Mouse (Mus musculus) heart, postnatal 0 days (tissue): ENCODE data around the gene Hist1h2br. TPM values are rescaled to one million over a fixed set of nuclear protein-coding genes. Genes with fewer than 3 reads are reported as not detected.
"Not testable (repeated sequence)": the region's sequence is repeated elsewhere in the genome, so short reads cannot be mapped to it uniquely, and the experiment has no call there.

ENCODE experiments used
- ATAC-seq: fragments of 200-750 bp; cut with Nextera tagmentation; 2 replicates; pipeline ENCODE4 v1.8.0; 2017; ENCODE audit warnings: low read depth, moderate number of reproducible peaks, moderate library complexity; ENCODE audit not compliant: insufficient read depth
- DNase-seq: peaks from one replicate; pipeline ENCODE4 v3.0.0-alpha.2; 2016; ENCODE audit warnings: low spot score
- H3K27ac ChIP-seq: fragments of 300-500 bp; sonication (generic); 2 replicates; pipeline ENCODE4 v1.5.1; 2014; ENCODE audit warnings: low read depth, mild to moderate bottlenecking
- H3K27me3 ChIP-seq: fragments of 300-500 bp; sonication (generic); 2 replicates; pipeline ENCODE4 v1.6.1; 2014; ENCODE audit warnings: low read length, mixed read lengths; ENCODE audit not compliant: control insufficient read depth, insufficient read depth
- H3K36me3 ChIP-seq: fragments of 300-500 bp; sonication (generic); replicated peaks from 2 replicates; pipeline ENCODE4 v1.6.1; 2014; ENCODE audit warnings: low read length, mixed read lengths; ENCODE audit not compliant: control insufficient read depth, insufficient read depth
- H3K4me1 ChIP-seq: fragments of 300-500 bp; sonication (generic); 2 replicates; pipeline ENCODE4 v1.6.1; 2014; ENCODE audit warnings: antibody characterized with exemption; ENCODE audit not compliant: control insufficient read depth, insufficient read depth
- H3K4me2 ChIP-seq: fragments of 300-500 bp; sonication (generic); 2 replicates; pipeline ENCODE4 v1.6.1; 2014; ENCODE audit warnings: low read depth, mild to moderate bottlenecking, low read length, moderate library complexity
- H3K4me3 ChIP-seq: fragments of 300-500 bp; sonication (generic); 2 replicates; pipeline ENCODE4 v1.5.1; 2014; ENCODE audit warnings: low read depth, low read length
- H3K9ac ChIP-seq: fragments of 300-500 bp; sonication (generic); replicated peaks from 2 replicates; pipeline ENCODE4 v1.6.1; 2014; ENCODE audit warnings: low read depth, low read length, mixed read lengths
- H3K9me3 ChIP-seq: fragments of 300-500 bp; sonication (generic); replicated peaks from 2 replicates; pipeline ENCODE4 v1.6.1; 2016; ENCODE audit warnings: low read length; ENCODE audit not compliant: control insufficient read depth
- CTCF ChIP-seq: IDR thresholded peaks from 2 replicates; pipeline ENCODE4 v1.5.1; 2016; ENCODE audit warnings: antibody characterized with exemption, control low read depth, low read depth
- EP300 ChIP-seq: IDR thresholded peaks from 2 replicates; pipeline ENCODE4 v1.6.1; 2016; ENCODE audit warnings: antibody characterized with exemption, low read depth
- WGBS: fragments of 180-500 bp; shearing (Covaris S2); extraction: QIAGEN DNeasy Blood & Tissue Kit; methylation state at CpG from one replicate; pipeline ENCODE4 v1.1.7; 2014; 5-methylcytosine and 5-hydroxymethylcytosine counted together
- polyA plus RNA-seq: library from polyadenylated mRNA; unstranded; fragments of >200 nt; fragmentation: Nextera tagmentation; extraction: Ambion mirVana; gene quantifications from 2 replicates; pipeline ENCODE4 v1.2.1, GENCODE M21; 2015
- total RNA-seq: library from RNA; depleted of rRNA; stranded (reverse); fragments of >200 nt; gene quantifications from 2 replicates; pipeline ENCODE4 v1.2.3, GENCODE M21; 2014; ENCODE audit warnings: low replicate concordance

The Hist1h2br gene
- total and polyA plus RNA-seq, 2 experiments from 2014 or later, result 5.2 to 929 TPM

GRCm38 (mm10) chr13:21861608-21862007 is 28.1 kb downstream of the Hist1h2br start:
- Histone ChIP-seq H3K27ac (no peak overlapping the region), H3K4me1 (no peaks in the 10 kb centered on the region), H3K36me3 (no peaks in the 10 kb centered on the region), H3K9me3 (no peaks in the 10 kb centered on the region), H3K27me3 (no peaks in the 10 kb centered on the region), H3K4me3 (no peak overlapping the region), H3K4me2 (no peak overlapping the region), H3K9ac (no peak overlapping the region)
- no peak for ATAC-seq
- no peak for DNase-seq
- no peak for TF ChIP-seq CTCF
- TF ChIP-seq EP300, result no peak
- 22% methylated on average over 5 of the region's 5 CpGs for WGBS

DNA sequence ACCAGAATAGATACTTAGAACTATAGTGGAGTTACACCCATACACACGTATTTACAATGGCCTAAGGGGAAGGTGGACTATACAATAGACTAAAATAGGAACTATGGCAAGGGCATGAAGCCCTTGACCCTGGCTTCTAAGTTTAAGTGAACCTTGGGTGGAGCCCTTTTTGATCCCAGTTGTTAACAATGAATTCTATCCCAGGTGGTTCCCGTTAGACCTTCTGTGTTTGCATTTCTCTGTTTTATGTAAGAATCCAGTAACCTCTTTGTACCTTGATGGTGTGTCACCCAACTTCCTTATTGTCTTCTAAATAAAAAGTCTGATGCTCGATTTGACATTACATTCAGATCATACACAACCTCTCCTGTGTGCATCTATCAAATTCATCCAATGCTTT is 32.0 kb downstream of the Hist1h2br start:
- not testable (repeated sequence) for H3K9ac ChIP-seq, H3K4me3 ChIP-seq, H3K9me3 ChIP-seq, DNase-seq, H3K36me3 ChIP-seq, ATAC-seq, H3K4me1 ChIP-seq, H3K27me3 ChIP-seq, H3K27ac ChIP-seq, H3K4me2 ChIP-seq
- 59% methylated on average over 3 of the region's 3 CpGs for WGBS

DNA sequence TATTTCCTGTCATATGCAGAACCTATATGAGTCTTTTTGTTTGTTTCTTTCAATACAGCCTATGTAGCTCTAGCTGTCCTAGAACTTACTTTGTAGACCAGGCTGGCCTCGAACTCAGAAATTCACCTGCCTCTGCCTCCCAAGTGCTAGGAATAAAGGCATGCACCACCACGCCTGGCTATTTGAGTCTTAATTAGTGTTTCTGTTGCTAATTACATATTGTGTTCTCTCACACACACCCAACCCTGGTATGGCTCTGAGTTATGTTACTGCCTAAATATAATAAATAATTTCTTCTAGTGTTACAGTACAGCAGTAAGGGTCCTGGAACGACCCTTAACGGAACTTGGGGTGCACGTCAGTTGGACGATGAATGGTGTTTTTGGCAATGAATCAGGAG is 47.2 kb downstream of the Hist1h2br start:
- DNase-seq (no peak), ATAC-seq (no peak)
- Histone ChIP-seq H3K27me3 (no peaks in the 10 kb centered on the region), H3K4me3 (no peak overlapping the region), H3K4me2 (no peak overlapping the region), H3K27ac (no peak overlapping the region), H3K9me3 (no peaks in the 10 kb centered on the region), H3K9ac (no peak overlapping the region), H3K4me1 (no peaks in the 10 kb centered on the region), H3K36me3 (no peaks in the 10 kb centered on the region)
- TF ChIP-seq CTCF (no peak), EP300 (no peak)
- WGBS, result 73% methylated on average over 6 of the region's 6 CpGs

DNA sequence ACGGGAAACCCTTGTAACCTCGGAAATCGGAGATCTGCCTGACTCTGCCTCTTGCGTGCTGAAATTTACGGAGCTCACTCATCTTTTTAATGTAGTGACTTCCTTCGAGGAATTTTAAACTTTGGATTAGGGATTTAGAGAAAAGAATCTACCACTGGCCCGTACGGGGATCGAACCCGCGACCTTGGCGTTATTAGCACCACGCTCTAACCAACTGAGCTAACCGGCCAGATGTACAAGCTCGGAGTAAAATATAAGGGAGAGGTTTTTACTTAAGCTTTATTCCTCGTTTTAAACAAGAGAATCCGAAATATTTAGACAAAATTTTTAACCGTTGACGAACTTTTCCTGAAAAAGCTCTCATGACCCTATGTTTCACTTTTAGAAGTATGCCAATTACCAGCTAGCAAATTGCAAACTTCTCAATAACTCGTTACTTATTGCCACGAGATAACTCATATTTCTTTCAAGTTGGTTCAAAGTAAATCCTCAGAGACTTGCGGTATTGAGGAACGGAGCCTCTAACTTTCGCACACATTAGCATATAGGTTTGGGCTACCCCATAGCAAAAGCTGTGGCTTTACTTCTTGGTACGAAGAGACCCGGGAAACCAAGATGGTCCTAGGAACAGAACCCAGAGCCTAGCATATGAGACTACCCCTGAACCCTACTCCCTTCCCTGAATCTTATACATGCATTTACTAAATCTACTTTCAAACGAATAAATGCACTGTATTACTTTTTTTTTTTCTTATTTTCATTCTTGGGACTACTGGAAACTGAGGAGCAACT is 48.5 kb downstream of the Hist1h2br start:
- WGBS, result 6% methylated on average over 27 of the region's 27 CpGs
- Histone ChIP-seq H3K4me3 (peak overlapping the region; percentile 36), H3K9me3 (no peaks in the 10 kb centered on the region), H3K4me2 (peak overlapping the region; percentile 56), H3K9ac (no peak overlapping the region), H3K4me1 (no peaks in the 10 kb centered on the region), H3K36me3 (no peaks in the 10 kb centered on the region), H3K27me3 (no peaks in the 10 kb centered on the region), H3K27ac (no peak overlapping the region)
- no peak for DNase-seq
- no peak for TF ChIP-seq EP300
- TF ChIP-seq CTCF, result no peak
- ATAC-seq, result no peak

GRCm38 (mm10) chr13:21882760-21883405 is 49.3 kb downstream of the Hist1h2br start:
- Histone ChIP-seq H3K4me3 (peak overlapping the region; percentile 36), H3K9me3 (no peaks in the 10 kb centered on the region), H3K4me2 (peak overlapping the region; percentile 56), H3K4me1 (no peaks in the 10 kb centered on the region), H3K27ac (no peak overlapping the region), H3K36me3 (no peaks in the 10 kb centered on the region), H3K9ac (no peak overlapping the region), H3K27me3 (no peaks in the 10 kb centered on the region)
- TF ChIP-seq CTCF (no peak), EP300 (no peak)
- DNase-seq (peak; percentile 7), ATAC-seq (no peak; the same call in 1 of the 2 replicates)
- 5% methylated on average over 13 of the region's 13 CpGs for WGBS
